Mouse (Mus musculus) cerebellum, adult 2 months (tissue): Measurements from ENCODE around the gene Gm49416.

ENCODE experiments used
- CTCF ChIP-seq: fragments of 200-500 bp; IDR thresholded peaks from 2 replicates; pipeline ENCODE4 v1.5.1; 2011; ENCODE audit warnings: low read depth, mild to moderate bottlenecking, control low read depth, low read length, moderate library complexity, borderline replicate concordance; ENCODE audit not compliant: insufficient read depth
- POLR2A ChIP-seq: fragments of 200-500 bp; IDR thresholded peaks from 2 replicates; pipeline ENCODE4 v1.6.1; 2011; ENCODE audit warnings: low read length, control low read depth, borderline replicate concordance; ENCODE audit not compliant: insufficient read depth

DNA sequence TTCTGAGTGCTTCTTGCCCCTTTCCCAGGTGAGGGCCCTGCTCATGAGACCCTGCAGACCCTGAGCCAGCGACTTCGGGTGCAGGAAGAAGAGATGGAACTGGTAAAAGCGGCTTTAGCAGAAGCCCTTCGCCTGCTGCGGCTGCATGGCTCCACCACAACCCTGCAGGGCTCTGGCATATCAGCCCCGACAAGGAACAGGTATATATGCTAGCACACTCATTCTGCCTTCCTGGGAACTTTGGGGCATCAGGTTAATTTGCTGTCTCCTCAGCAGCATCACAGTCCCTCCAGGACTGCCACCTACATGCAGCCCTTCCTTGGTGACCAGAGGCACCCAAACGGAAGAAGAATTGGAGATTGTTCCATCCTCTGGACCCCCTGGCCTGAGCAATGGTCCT, 42.0 kb downstream of the Gm49416 start:
- no peak for TF ChIP-seq CTCF
- TF ChIP-seq POLR2A: no peak
